Mouse (Mus musculus): ENCODE measurements around the gene Rnf222. TPM values are rescaled to one million over a fixed set of nuclear protein-coding genes. Genes with fewer than 3 reads are reported as not detected.

The Rnf222 gene
- not detected in 2 replicates for polyA plus RNA-seq (2012; ENCODE audit: insufficient read depth, insufficient read length, low replicate concordance, missing spikeins)

- 40% methylated on average over 6 of the region's 6 CpGs for WGBS
- no peak within 1 kb of the TSS for H3K4me3 ChIP-seq (ENCODE audit: insufficient read depth, low read depth, low read length)
- no peak within 1 kb of the TSS for H3K27ac ChIP-seq (ENCODE audit: insufficient read depth, low read depth, low read length)
- TF ChIP-seq CTCF (IDR thresholded peaks at IDR 0.05; ENCODE audit: insufficient read depth, low read depth, low read length) (no peak), POLR2A (IDR thresholded peaks at IDR 0.05; ENCODE audit: insufficient read depth, low read depth, low read length) (no peak)
- no peaks in the 10 kb centered on the region for H3K4me1 ChIP-seq (ENCODE audit: control insufficient read depth, insufficient read depth, low read length)
These were observed at the start of gene Rnf222 for GRCm38 (mm10) chr11:68888253-68888652. Gene Rnf222, plus strand, starts transcription at chr11:68888553.

DNA sequence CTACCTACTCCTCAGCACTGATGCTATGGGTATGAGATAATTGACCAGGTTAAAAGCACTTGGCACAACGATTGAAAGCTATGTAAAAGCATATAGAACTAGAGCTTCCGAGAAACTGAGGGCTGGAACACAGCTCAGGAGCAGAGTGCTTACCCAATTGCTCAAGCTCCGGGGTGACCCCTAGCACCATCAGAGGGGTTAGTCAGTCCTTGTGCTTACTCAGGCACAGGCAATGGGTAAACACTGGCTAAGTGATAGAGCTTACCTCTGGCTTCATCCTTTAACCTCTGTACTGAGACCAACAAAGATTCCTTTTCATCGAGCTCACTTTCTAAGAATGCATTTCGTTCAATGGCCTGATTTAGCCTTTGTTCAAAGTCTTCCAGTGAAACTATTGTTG is 48.7 kb upstream of the Rnf222 start:
- no peak overlapping the region for H3K4me3 ChIP-seq (ENCODE audit: insufficient read depth, low read depth, low read length)
- WGBS, result 66% methylated on average over 5 of the region's 5 CpGs
- TF ChIP-seq POLR2A (IDR thresholded peaks at IDR 0.05; ENCODE audit: insufficient read depth, low read depth, low read length) (no peak), CTCF (IDR thresholded peaks at IDR 0.05; ENCODE audit: insufficient read depth, low read depth, low read length) (no peak)
- no peak overlapping the region for H3K27ac ChIP-seq (ENCODE audit: insufficient read depth, low read depth, low read length)
- H3K4me1 ChIP-seq (ENCODE audit: control insufficient read depth, insufficient read depth, low read length), result no peaks in the 10 kb centered on the region

GRCm38 (mm10) chr11:68850862-68851261 is 37.5 kb upstream of the Rnf222 start:
- H3K4me3 ChIP-seq (ENCODE audit: insufficient read depth, low read depth, low read length), result no peak overlapping the region

DNA sequence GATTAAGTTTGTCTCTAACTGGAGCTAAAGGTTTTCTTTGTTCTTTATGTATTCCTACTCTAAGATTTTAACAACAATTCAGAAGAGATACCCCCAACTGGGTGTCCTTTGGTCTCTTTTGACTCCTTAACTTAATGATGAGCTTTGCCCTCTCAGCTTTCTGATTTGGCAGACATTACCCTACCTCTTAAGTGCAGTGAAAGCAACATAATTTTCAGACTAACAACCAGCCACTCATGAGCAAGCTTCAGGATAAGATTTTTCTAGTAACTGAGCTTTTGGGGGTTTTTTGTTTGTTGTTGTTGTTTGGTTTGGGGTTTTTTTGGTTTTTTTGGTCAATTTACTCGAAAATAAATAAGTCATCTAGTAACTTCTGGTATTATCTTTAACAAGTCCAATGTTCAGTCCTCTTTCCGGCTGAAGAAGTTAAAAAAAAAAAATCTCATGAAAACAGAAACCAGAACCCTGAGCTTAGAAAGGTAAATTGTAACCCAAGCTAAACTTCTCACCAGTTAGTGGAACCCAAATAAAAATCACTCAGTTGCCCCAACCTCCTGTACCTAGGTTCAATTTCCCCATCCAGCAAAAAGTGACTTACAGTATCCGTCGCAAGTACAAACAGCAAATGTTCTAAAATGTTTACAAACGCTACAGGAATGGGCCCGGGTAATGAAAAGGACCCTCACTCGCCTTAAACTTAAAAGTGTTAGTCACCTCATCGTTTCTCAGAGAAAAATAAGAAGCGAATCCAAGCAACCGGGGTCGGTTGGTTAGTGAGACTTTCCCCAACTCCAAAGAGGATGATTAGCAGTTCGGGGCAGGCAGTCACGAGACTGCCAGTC is 36.5 kb upstream of the Rnf222 start:
- 1% methylated on average over 13 of the region's 13 CpGs for WGBS
- TF ChIP-seq CTCF (IDR thresholded peaks at IDR 0.05; ENCODE audit: insufficient read depth, low read depth, low read length) (no peak), POLR2A (IDR thresholded peaks at IDR 0.05; ENCODE audit: insufficient read depth, low read depth, low read length) (no peak)
- H3K27ac ChIP-seq (ENCODE audit: insufficient read depth, low read depth, low read length), result peak overlapping the region; percentile 85

More at GRCm38 (mm10) chr11:68850862-68851261, 37.5 kb upstream of the Rnf222 start:
- Histone ChIP-seq H3K4me1 (ENCODE audit: control insufficient read depth, insufficient read depth, low read length) (no peaks in the 10 kb centered on the region), H3K27ac (ENCODE audit: insufficient read depth, low read depth, low read length) (no peak overlapping the region)
- no peak for TF ChIP-seq POLR2A (IDR thresholded peaks at IDR 0.05; ENCODE audit: insufficient read depth, low read depth, low read length)
- no peak for TF ChIP-seq CTCF (IDR thresholded peaks at IDR 0.05; ENCODE audit: insufficient read depth, low read depth, low read length)
- WGBS, result 60% methylated on average over 7 of the region's 7 CpGs

DNA sequence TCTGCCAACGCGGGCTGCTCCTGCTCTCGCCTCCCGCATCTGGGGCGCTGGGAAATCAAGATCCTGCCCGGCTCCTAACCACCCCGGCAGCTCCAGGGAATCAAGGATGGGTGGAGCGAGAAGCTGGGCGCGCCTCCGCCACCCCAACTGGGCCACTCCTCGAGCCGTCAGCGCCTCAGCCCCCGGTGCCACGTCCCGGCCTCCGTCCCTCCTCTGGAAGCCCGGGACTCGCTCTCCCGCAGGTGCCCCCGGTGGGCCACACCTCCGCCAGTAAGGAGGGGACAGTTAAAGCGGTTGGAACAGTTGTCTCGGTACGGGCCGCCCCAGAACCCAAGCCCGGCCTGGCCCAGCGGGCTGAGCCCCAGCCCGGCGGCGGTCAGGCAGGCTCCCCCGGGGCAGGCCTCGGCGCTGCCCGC is 35.9 kb upstream of the Rnf222 start:
- under 1% methylated on average over 36 of the region's 36 CpGs for WGBS
- TF ChIP-seq CTCF (IDR thresholded peaks at IDR 0.05; ENCODE audit: insufficient read depth, low read depth, low read length) (no peak), POLR2A (IDR thresholded peaks at IDR 0.05; ENCODE audit: insufficient read depth, low read depth, low read length) (no peak)
- Histone ChIP-seq H3K27ac (ENCODE audit: insufficient read depth, low read depth, low read length) (peak overlapping the region; percentile 85), H3K4me1 (ENCODE audit: control insufficient read depth, insufficient read depth, low read length) (no peaks in the 10 kb centered on the region), H3K4me3 (ENCODE audit: insufficient read depth, low read depth, low read length) (peak overlapping the region; percentile 79)

More for the DNA sequence above, 36.5 kb upstream of the Rnf222 start:
- Histone ChIP-seq H3K4me3 (ENCODE audit: insufficient read depth, low read depth, low read length) (peak overlapping the region; percentile 79), H3K4me1 (ENCODE audit: control insufficient read depth, insufficient read depth, low read length) (no peaks in the 10 kb centered on the region)

- under 1% methylated on average over 42 of the region's 42 CpGs for WGBS
- Histone ChIP-seq H3K27ac (ENCODE audit: insufficient read depth, low read depth, low read length) (peak overlapping the region; percentile 85), H3K4me3 (ENCODE audit: insufficient read depth, low read depth, low read length) (peak overlapping the region; percentile 79), H3K4me1 (ENCODE audit: control insufficient read depth, insufficient read depth, low read length) (no peaks in the 10 kb centered on the region)
- no peak for TF ChIP-seq CTCF (IDR thresholded peaks at IDR 0.05; ENCODE audit: insufficient read depth, low read depth, low read length)
- peak; percentile 98 for TF ChIP-seq POLR2A (IDR thresholded peaks at IDR 0.05; ENCODE audit: insufficient read depth, low read depth, low read length)
These were observed 35.4 kb upstream of the Rnf222 start for GRCm38 (mm10) chr11:68852932-68853409.

- Histone ChIP-seq H3K27ac (ENCODE audit: insufficient read depth, low read depth, low read length) (no peak overlapping the region), H3K4me3 (ENCODE audit: insufficient read depth, low read depth, low read length) (no peak overlapping the region), H3K4me1 (ENCODE audit: control insufficient read depth, insufficient read depth, low read length) (no peaks in the 10 kb centered on the region)
- WGBS, result 41% methylated on average over 14 of the region's 14 CpGs
- TF ChIP-seq CTCF (IDR thresholded peaks at IDR 0.05; ENCODE audit: insufficient read depth, low read depth, low read length), result no peak
- no peak for TF ChIP-seq POLR2A (IDR thresholded peaks at IDR 0.05; ENCODE audit: insufficient read depth, low read depth, low read length)
These were observed 34.5 kb upstream of the Rnf222 start for GRCm38 (mm10) chr11:68853611-68854401.

- TF ChIP-seq CTCF (IDR thresholded peaks at IDR 0.05; ENCODE audit: insufficient read depth, low read depth, low read length) (no peak), POLR2A (IDR thresholded peaks at IDR 0.05; ENCODE audit: insufficient read depth, low read depth, low read length) (no peak)
- no peak overlapping the region for H3K4me3 ChIP-seq (ENCODE audit: insufficient read depth, low read depth, low read length)
- WGBS, result 94% methylated on average over 3 of the region's 3 CpGs
- no peaks in the 10 kb centered on the region for H3K4me1 ChIP-seq (ENCODE audit: control insufficient read depth, insufficient read depth, low read length)
- H3K27ac ChIP-seq (ENCODE audit: insufficient read depth, low read depth, low read length), result no peak overlapping the region
These were observed 33.7 kb upstream of the Rnf222 start for GRCm38 (mm10) chr11:68854621-68855020.
